In the genomic region with DNA sequence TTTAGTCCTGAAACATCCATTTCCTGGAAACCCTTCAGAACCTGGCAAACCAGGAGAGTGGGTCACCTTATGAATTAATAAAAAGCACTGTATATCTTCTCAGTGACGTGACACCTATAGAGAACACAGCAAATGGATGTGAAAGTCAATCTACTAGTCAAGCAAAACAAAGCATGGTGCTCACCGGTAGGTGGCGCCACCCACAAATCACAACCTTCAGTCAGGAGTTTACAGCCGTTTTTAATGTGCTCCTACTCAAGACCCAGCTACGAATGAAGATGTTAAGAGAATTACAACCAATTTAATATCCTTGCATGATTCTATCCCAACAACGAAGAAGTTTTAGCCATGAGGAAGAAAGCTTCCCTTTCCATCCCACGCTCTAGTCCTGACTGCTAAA, we compare ENCODE assay signal across 8 mouse cellular contexts.
A peak's percentile ranks its signal among the peaks of the same experiment; 100 is the strongest.
DNase-seq lines count a peak whose midpoint lies in the region; ATAC-seq lines count a peak whose summit lies in the region.

No protein-coding gene starts in this region.

- no peak overlapping the region for H3K4me2 ChIP-seq in kidney, embryonic 15.5 days
- H3K4me2 ChIP-seq in kidney, embryonic 14.5 days (replicated peaks; ENCODE audit: low read depth, low read length), result no peak overlapping the region

- 70% methylated on average over 7 of the region's 7 CpGs for WGBS in kidney, embryonic 15.5 days
- WGBS in kidney, embryonic 14.5 days, result 70% methylated on average over 7 of the region's 7 CpGs

- peaks cover 46% of the 10 kb centered on the region for H3K4me1 ChIP-seq in kidney, embryonic 15.5 days
- H3K4me1 ChIP-seq in kidney, embryonic 14.5 days (ENCODE audit: control insufficient read depth, insufficient read depth, low read length), result peaks cover 21% of the 10 kb centered on the region

- no peak overlapping the region for H3K9ac ChIP-seq in kidney, embryonic 15.5 days
- H3K9ac ChIP-seq in kidney, embryonic 14.5 days (ENCODE audit: low read depth, low read length), result no peak overlapping the region

- DNase-seq in B cell, adult 2 months, result peak; percentile 50 to 55
- peak; percentile 65 for DNase-seq in ES-CJ7 (ENCODE audit: low read depth, low spot score)
- DNase-seq in embryo, embryonic 11 days, result no peak
- no peak for DNase-seq in right cerebral cortex, postnatal 14 days
- DNase-seq in ovary, adult 18-20 months (ENCODE audit: low spot score), result no peak

- ATAC-seq in kidney, embryonic 15.5 days (replicated peaks; ENCODE audit: low FRiP score), result no peak
- no peak for ATAC-seq in kidney, embryonic 14.5 days (ENCODE audit: low FRiP score, low TSS enrichment)
- peak; percentile 31 to 47; a peak in 1 of 4 replicates for ATAC-seq in hematopoietic stem cell, adult 5-6 weeks (replicated peaks in 1 of 2; ENCODE audit: insufficient read depth in 1 of 2, low FRiP score in 2 of 2, low TSS enrichment in 1 of 2, low read depth in 1 of 2, poor library complexity in 2 of 2, severe bottlenecking in 2 of 2)

- no peaks in the 10 kb centered on the region for H3K27me3 ChIP-seq in kidney, embryonic 15.5 days
- no peaks in the 10 kb centered on the region for H3K27me3 ChIP-seq in kidney, embryonic 14.5 days (ENCODE audit: control insufficient read depth, insufficient read depth, low read length)

- no peak overlapping the region for H3K4me3 ChIP-seq in kidney, embryonic 15.5 days (replicated peaks)
- no peak overlapping the region for H3K4me3 ChIP-seq in kidney, embryonic 14.5 days (ENCODE audit: low read length)

- H3K36me3 ChIP-seq in kidney, embryonic 15.5 days, result no peaks in the 10 kb centered on the region
- no peaks in the 10 kb centered on the region for H3K36me3 ChIP-seq in kidney, embryonic 14.5 days (ENCODE audit: control insufficient read depth, insufficient read depth, low read length)

- no peaks in the 10 kb centered on the region for H3K9me3 ChIP-seq in kidney, embryonic 15.5 days (replicated peaks)
- H3K9me3 ChIP-seq in kidney, embryonic 14.5 days (ENCODE audit: control insufficient read depth, low read length), result no peaks in the 10 kb centered on the region

- H3K27ac ChIP-seq in kidney, embryonic 15.5 days, result peak overlapping the region; percentile 90; the same call in 1 of the 2 replicates
- no peak overlapping the region; the same call in 1 of the 2 replicates for H3K27ac ChIP-seq in kidney, embryonic 14.5 days (ENCODE audit: low read depth, low read length)

Comparison
In these comparisons a context has a peak if more than half of its experiments do, and no peak if none do; other contexts are left out.
1. ATAC-seq: peak in hematopoietic stem cell, adult 5-6 weeks (2 of 2); none in kidney, embryonic 15.5 days (single experiment) and kidney, embryonic 14.5 days (single experiment).
2. DNase-seq: peak in B cell, adult 2 months (2 of 2) and ES-CJ7 (single experiment); none in embryo, embryonic 11 days (single experiment), right cerebral cortex, postnatal 14 days (single experiment) and ovary, adult 18-20 months (single experiment).